Mouse (Mus musculus) heart, adult 2 months (tissue): ENCODE results near the gene Cdcp2.

Source experiments
- EP300 ChIP-seq: fragments of 200-500 bp; IDR thresholded peaks from 2 replicates; pipeline ENCODE4 v1.6.1; 2011; ENCODE audit warnings: low read depth, low read length, control low read depth; ENCODE audit not compliant: insufficient read depth
- POLR2A ChIP-seq: fragments of 200-500 bp; IDR thresholded peaks from 2 replicates; pipeline ENCODE4 v1.6.1; 2011; ENCODE audit warnings: mild to moderate bottlenecking, low read depth, low read length, control low read depth; ENCODE audit not compliant: insufficient read depth

DNA sequence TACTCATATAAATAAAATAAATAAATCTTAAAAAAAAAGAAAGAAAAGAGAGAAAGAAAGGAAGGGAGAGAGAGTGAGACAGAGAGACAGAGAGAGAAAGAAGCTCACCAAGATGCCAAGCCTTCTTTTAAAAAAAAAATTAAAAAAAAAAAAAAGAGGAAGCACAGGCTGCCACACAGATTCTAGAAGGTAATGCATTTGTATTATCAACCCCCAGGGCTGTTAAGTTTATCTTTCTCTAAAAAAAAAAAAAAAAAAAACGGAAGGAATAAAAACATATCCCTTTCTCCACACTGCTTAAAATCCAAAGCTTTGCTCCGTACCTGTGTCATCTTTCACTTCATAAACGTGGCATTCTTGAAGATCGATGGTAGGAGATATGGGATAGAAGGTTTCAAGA, 35.1 kb upstream of the Cdcp2 start:
- TF ChIP-seq POLR2A (no peak), EP300 (no peak)
